Mouse (Mus musculus) T-helper 17 cell (primary cell): ENCODE results near the gene Cyp2c55.

Experiments used
- in situ Hi-C, 2 experiments: fragments of 300-600 bp; cut with MboI, MseI; formaldehyde crosslinking; loops; 1 replicate in 1 of 2; 2 replicates in 1 of 2; pipeline ENCODE4 v1.15.1; 2025; ENCODE audit warnings: high pct_unique_total_duplicates in 2 of 2

The Cyp2c55 gene

GRCm38 (mm10) chr19:39006715-39007114 is at the start of gene Cyp2c55:
Cyp2c55 (plus strand) TSS chr19:39007019.
- in situ Hi-C loops = no loop called here

- in situ Hi-C loops = loop anchor here (10.0 to 25.0 kb wide), 2 partner anchors 558 to 1584 kb away; no protein-coding TSS in a partner anchor
These were observed 36.1 kb upstream of the Cyp2c55 start for GRCm38 (mm10) chr19:38970741-38971140.

GRCm38 (mm10) chr19:38972581-38972980 is 34.2 kb upstream of the Cyp2c55 start:
- in situ Hi-C loops = loop anchor here (10.0 to 25.0 kb wide), 2 partner anchors 560 to 1582 kb away; no protein-coding TSS in a partner anchor

GRCm38 (mm10) chr19:38973666-38974065 is 33.2 kb upstream of the Cyp2c55 start:
- in situ Hi-C loops = loop anchor here (10.0 to 25.0 kb wide), 2 partner anchors 561 to 1581 kb away; no protein-coding TSS in a partner anchor

GRCm38 (mm10) chr19:38976269-38976668 is 30.6 kb upstream of the Cyp2c55 start:
- in situ Hi-C loops = loop anchor here (5.0 to 10.0 kb wide), 2 partner anchors 1251 to 1579 kb away; no protein-coding TSS in a partner anchor

GRCm38 (mm10) chr19:38981966-38982365 is 24.9 kb upstream of the Cyp2c55 start:
- in situ Hi-C loops = no loop called here

GRCm38 (mm10) chr19:38998248-38998647 is 8.6 kb upstream of the Cyp2c55 start:
- in situ Hi-C loops = no loop called here

GRCm38 (mm10) chr19:38998676-38999075 is 8.1 kb upstream of the Cyp2c55 start:
- in situ Hi-C loops = no loop called here

- in situ Hi-C loops = no loop called here
These were observed 1.7 kb upstream of the Cyp2c55 start for GRCm38 (mm10) chr19:39005132-39005531.

GRCm38 (mm10) chr19:39057928-39058327 is 51.1 kb downstream of the Cyp2c55 start:
- in situ Hi-C loops = no loop called here

- in situ Hi-C loops = no loop called here
These were observed 53.9 kb downstream of the Cyp2c55 start, which contains the start of gene Cyp2c65 for GRCm38 (mm10) chr19:39060719-39061118. Cyp2c65 (plus strand) TSS chr19:39061015.
